Mouse (Mus musculus) right cerebral cortex, postnatal 10 days (tissue): ENCODE results near the gene Gpr65.
A peak's percentile ranks its signal among the peaks of the same experiment; 100 is the strongest.
"Not testable (repeated sequence)": the region's sequence is repeated elsewhere in the genome, so short reads cannot be mapped to it uniquely, and the experiment has no call there.

Experiments
- DNase-seq, 2 experiments: peaks; one replicate each; pipeline ENCODE4 v3.0.0; 2021; ENCODE audit warnings: low spot score in 2 of 2

Gpr65 gene

GRCm38 (mm10) chr12:98268441-98269369, at the start of gene Gpr65:
Gene Gpr65, plus strand, starts transcription at chr12:98268635.
- DNase-seq, result no peak

GRCm38 (mm10) chr12:98223286-98223685, 45.1 kb upstream of the Gpr65 start:
- DNase-seq, result no peak

DNA sequence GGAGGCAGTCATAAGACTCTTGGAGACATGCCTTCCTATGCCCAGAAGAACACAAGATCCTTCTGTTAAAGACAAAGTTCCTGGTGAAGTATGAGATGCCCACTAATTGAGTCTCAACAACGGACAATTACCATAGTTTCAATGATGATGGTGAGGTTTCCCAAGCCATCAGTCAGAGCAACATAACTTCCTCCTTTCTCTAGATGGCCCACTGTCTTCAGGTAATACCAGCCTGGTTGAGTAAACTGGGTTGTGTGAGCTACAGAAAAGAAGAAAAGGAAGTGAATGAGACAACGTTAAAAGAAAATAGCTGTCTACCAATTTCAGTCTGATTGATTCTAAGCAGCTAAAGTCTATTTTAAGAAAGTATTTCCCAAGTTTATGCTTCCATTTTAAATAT, 41.4 kb upstream of the Gpr65 start:
- no peak for DNase-seq

- not testable (repeated sequence) for DNase-seq
Observed at GRCm38 (mm10) chr12:98238478-98238877, 30.0 kb upstream of the Gpr65 start.

DNA sequence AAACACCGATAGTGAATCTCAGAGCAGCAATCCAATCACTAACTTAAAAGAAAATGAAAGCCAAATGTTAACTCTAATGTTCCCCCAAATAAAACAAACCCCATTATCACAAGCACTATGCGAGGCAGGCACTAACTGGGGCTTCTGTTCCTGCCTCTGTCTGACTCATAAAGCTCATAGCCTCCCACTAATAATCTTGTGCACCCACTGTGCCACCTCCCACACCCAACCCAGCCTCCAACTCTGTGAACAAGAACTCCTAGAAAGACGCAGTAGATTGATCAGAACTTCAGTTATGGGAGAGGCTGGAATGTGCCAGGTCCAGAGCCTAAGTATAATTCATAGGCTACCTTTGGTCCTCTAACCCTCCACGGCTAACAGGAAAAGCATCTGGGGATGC, 24.3 kb upstream of the Gpr65 start:
- no peak for DNase-seq

DNA sequence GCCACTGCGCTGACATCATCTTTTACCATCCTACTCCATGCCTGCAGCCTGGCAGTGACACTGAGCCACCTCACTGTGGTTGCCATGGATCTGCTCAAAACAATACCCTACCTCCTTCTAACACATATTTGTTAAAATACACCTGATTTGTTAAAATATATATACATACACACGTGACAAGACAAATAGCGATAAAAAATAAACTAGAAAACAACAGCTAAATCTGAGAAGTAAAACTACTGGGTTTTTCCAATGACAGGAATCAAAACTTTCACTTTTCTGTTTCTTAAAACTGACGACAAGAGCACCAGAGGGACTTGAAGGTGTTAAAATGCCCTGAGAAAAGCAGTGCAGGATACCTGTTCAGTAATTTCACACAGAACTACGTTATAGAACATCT, 23.6 kb upstream of the Gpr65 start:
- no peak for DNase-seq

DNA sequence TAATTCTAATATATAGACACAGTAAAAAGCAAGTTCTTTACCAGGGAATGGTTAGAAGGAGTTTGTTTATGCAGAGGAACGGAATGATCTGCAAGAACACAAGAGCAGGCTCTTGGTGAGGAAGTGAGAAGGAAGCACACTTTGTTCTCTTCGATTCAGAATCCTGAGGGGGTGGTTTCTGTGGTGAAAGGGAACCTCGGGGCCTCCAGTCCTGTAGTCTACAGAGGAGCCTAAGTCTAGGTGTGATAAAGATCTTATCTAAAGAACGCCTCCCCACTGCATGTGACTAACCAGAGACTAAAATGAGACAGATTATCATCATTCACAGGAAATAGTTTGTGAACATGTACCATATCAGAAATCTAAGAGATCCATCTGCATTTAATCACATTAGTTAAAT, 21.6 kb upstream of the Gpr65 start:
- DNase-seq, result no peak

- no peak for DNase-seq
Observed at GRCm38 (mm10) chr12:98249671-98250070, 18.8 kb upstream of the Gpr65 start.

DNA sequence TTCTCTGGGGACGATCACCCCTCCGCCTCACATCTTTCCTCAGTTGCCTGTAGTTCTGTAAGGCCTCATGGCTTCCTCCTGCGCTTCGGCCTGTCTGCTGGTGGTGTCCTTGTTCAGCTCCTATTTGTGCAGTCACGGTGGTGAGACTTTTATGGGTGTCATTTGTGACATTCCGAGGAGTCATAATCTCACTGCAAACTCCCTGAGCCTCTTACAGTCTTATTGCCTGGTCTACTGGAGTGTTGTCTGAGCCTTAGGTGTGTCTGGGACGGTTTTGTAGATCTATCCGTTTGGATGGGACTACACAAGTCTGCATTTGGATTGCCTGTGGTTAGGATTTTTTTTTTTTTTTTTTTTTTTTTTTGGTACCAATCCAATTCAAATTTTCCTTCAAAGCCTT, 18.1 kb upstream of the Gpr65 start:
- no peak for DNase-seq

DNA sequence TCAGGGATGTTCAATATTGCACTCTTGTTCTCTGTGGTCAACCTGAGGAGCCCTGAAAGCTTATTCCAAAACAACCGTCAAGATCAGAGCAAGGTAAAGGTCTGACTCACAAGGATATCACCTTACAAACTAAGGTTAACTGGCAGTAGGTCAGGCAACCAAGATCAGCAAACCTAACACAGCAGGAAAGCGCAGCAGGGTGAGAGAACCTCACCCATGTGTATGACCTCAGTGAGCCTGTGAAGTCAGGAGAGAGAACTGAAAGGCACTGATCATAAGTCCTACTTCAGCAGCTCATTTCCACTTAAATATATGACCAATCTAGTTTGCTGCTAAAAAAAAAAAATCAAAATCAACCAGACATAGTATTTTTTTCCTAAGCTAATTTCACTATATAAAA, 16.0 kb upstream of the Gpr65 start:
- DNase-seq, result no peak

GRCm38 (mm10) chr12:98255373-98255995, 13.0 kb upstream of the Gpr65 start:
- DNase-seq, result no peak

DNA sequence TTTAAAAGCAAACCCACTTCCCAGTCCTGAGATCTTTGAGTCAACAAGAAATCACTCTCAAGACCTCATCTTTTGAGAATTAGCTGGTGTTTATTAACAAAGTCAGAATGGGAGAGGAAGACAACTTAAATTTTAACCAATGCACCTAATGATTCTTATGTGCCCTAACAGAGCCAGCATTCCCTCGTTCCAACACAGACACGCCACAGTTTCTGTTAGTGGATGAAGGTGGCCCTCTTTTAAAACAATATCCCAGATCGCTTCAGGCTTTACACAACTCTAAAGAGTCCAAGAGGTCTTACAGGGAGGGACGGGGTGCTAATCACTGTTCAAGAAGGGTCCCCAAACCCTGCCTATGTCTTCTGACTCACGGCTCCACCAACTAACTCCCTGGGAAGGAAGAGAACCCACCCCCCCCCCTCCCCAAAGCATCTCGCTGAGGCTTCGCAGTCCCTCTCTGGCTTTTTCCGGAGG, 10.0 kb upstream of the Gpr65 start:
- no peak for DNase-seq

- DNase-seq, result peak; percentile 92
Observed at GRCm38 (mm10) chr12:98258845-98259517, 9.5 kb upstream of the Gpr65 start, which contains the start of gene Galc. Gene Galc, minus strand, starts transcription at chr12:98259459.

DNA sequence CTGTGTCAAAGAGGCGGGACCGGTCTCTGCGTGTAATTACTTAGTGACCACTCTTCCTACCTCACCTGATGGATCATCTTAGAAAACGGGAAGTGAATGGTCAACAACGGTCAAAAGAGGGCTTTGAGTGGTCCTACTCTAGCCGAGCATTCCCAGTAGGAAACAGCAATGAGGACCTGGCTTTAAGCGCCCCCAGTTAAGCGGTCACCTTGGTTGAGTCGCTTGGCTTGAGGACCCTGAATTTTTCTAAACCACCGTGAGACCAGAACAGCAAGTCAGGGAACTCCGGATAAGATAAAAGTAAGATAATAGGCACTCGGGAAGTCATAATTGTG, 8.9 kb upstream of the Gpr65 start:
- no peak for DNase-seq

- DNase-seq, result no peak
Observed at GRCm38 (mm10) chr12:98265697-98266096, 2.7 kb upstream of the Gpr65 start.

DNA sequence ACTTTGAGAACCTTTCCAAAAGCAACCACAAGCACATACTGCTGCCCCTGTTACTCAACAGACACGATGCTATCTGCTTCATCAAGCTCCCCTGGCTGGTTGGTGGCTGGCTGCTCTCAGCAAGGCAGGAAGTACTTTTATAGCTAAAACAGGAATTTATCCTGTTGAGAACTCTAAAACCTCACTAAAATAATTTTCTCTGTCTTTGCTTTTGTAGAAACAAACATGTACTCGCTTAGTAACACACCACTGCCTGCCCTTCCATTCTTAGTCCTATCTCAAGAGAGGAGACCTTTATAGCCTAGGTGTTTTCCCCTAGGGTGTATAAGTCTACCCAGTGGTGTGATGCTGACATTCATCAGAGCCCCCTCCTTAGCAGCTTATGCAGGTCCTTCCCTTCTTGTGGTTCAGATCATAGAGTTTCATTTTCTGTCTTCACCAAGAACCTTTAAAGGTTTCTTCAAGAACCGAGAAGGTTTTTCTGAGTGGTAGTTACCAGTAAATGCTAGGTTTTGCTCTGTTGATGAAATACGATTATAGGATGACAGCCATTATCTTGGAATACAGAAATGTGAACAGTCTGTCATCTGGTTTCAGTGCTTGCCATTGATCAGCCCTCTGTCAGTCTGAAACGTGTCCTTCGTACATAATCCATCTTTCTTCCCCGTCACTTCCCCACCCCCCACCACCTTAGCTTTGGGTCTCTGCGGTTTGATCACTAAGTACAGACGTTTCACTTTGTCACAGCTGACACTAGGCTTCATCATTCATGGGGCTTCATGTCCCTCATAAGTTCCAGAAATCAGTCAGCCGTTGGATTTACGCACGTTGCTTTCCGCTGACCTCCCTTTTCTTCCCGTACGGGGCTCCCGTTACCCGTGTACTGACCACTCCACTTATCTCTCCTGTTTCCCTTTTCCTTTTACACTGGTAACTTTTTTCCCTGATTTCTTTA, 1.6 kb downstream of the Gpr65 start:
- no peak for DNase-seq

GRCm38 (mm10) chr12:98270810-98271566, 2.6 kb downstream of the Gpr65 start:
- no peak for DNase-seq

GRCm38 (mm10) chr12:98272433-98272832, 4.0 kb downstream of the Gpr65 start:
- no peak for DNase-seq

DNA sequence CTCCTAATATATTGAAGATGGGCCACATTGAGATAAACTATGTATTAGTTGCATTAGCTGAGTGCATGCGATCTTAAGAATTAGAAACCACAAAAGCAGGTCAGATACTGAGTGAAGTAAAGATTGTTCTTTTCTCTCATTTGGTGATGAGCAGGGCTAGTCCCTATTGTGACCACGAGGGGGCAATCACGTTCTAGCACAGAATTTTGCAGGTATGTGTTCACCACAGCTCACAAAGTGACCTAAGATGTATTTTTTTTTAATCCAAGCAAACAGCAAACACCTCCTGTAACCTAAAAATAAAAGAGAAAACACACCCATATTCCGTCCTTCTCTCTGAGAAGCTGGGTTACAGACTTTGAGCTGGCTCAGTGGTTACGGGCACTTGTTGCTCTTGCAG, 12.1 kb downstream of the Gpr65 start:
- DNase-seq, result peak; percentile 75 to 85

- no peak for DNase-seq
Observed at GRCm38 (mm10) chr12:98280996-98281395, 12.6 kb downstream of the Gpr65 start.
